ENCODE assay signal across 11 mouse cellular contexts in genomic region chr12:74951124-74952115, GRCm38 (mm10).
DNase-seq lines count a peak whose midpoint lies in the region; ATAC-seq and TF ChIP-seq lines count a peak whose summit lies in the region.
"Had no signal": no experiment of that assay in that cellular context is flagged by ENCODE, and none has a peak within 500 bp of the region (broad histone marks: within the 10 kb centered on the region; RNA-seq: fewer than 3 reads in every experiment).

No protein-coding gene starts in this region.

- H3K4me1 ChIP-seq in embryonic fibroblast, embryonic 13.5 days (ENCODE audit: control insufficient read depth, insufficient read depth, low read length) = no peaks in the 10 kb centered on the region
- H3K4me1 ChIP-seq in hindbrain, embryonic 14.5 days (replicated peaks; ENCODE audit: control insufficient read depth, insufficient read depth, low read length) = no peaks in the 10 kb centered on the region; the same call in 1 of the 2 replicates
- peaks cover 5% of the 10 kb centered on the region; the same call in 1 of the 2 replicates for H3K4me1 ChIP-seq in neural tube, embryonic 14.5 days (ENCODE audit: control insufficient read depth, insufficient read depth, low read length)

- no peaks in the 10 kb centered on the region for H3K27me3 ChIP-seq in hindbrain, embryonic 14.5 days (ENCODE audit: control insufficient read depth, insufficient read depth, low read length)
- H3K27me3 ChIP-seq in neural tube, embryonic 14.5 days (ENCODE audit: control insufficient read depth, insufficient read depth, low read length) = no peaks in the 10 kb centered on the region

- no peak for TF ChIP-seq POLR2A in embryonic fibroblast, embryonic 13.5 days (IDR thresholded peaks at IDR 0.05; ENCODE audit: low read depth, low read length)

- DNase-seq in gastrocnemius, adult 18-20 months (ENCODE audit: low spot score) = peak; percentile 2
- no peak for DNase-seq in gastrocnemius, adult 8-10 months (ENCODE audit: low spot score in 2 of 2)
- peak; percentile 47 for DNase-seq in hindbrain, embryonic 14.5 days (ENCODE audit: low spot score)
- no peak for DNase-seq in layer of hippocampus, adult 18-20 months (ENCODE audit: low spot score in 2 of 2)
- no peak for DNase-seq in kidney, adult 8-10 months
- DNase-seq: cerebellum, adult 11 months; heart, adult 11 months; heart, postnatal 36 days; spleen, adult 18-20 months had no signal

- ATAC-seq in hindbrain, embryonic 14.5 days (ENCODE audit: low FRiP score) = peak; percentile 83
- ATAC-seq in neural tube, embryonic 14.5 days (ENCODE audit: low read depth) = peak; percentile 87

- TF ChIP-seq CTCF in embryonic fibroblast, embryonic 13.5 days (IDR thresholded peaks at IDR 0.05; ENCODE audit: borderline replicate concordance, insufficient read depth, low read length) = no peak

- no peak overlapping the region for H3K4me3 ChIP-seq in embryonic fibroblast, embryonic 13.5 days (ENCODE audit: insufficient read depth, low read length)
- H3K4me3 ChIP-seq in hindbrain, embryonic 14.5 days (replicated peaks; ENCODE audit: low read length) = no peak overlapping the region
- no peak overlapping the region for H3K4me3 ChIP-seq in neural tube, embryonic 14.5 days (ENCODE audit: low read depth, low read length)

- H3K4me2 ChIP-seq in hindbrain, embryonic 14.5 days (replicated peaks) = no peak overlapping the region
- no peak overlapping the region for H3K4me2 ChIP-seq in neural tube, embryonic 14.5 days (ENCODE audit: low read depth, low read length)

- H3K36me3 ChIP-seq in hindbrain, embryonic 14.5 days (replicated peaks; ENCODE audit: control insufficient read depth, insufficient read depth) = no peaks in the 10 kb centered on the region
- H3K36me3 ChIP-seq in neural tube, embryonic 14.5 days (ENCODE audit: control insufficient read depth, insufficient read depth, low read length) = no peaks in the 10 kb centered on the region

- H3K27ac ChIP-seq in embryonic fibroblast, embryonic 13.5 days (ENCODE audit: insufficient read depth, low read length) = peak overlapping the region; percentile 47; the same call in 1 of the 2 replicates
- peak overlapping the region; percentile 20; the same call in 1 of the 2 replicates for H3K27ac ChIP-seq in hindbrain, embryonic 14.5 days
- H3K27ac ChIP-seq in neural tube, embryonic 14.5 days (ENCODE audit: low read depth, low read length) = no peak overlapping the region; the same call in 1 of the 2 replicates

- no peaks in the 10 kb centered on the region for H3K9me3 ChIP-seq in hindbrain, embryonic 14.5 days (ENCODE audit: control insufficient read depth, low read length)
- no peaks in the 10 kb centered on the region for H3K9me3 ChIP-seq in neural tube, embryonic 14.5 days (ENCODE audit: control insufficient read depth, low read length)

- H3K9ac ChIP-seq in hindbrain, embryonic 14.5 days = no peak overlapping the region
- H3K9ac ChIP-seq in neural tube, embryonic 14.5 days (replicated peaks; ENCODE audit: low read depth, low read length) = no peak overlapping the region

- WGBS in hindbrain, embryonic 14.5 days = 41% methylated on average over 9 of the region's 9 CpGs
- 34% methylated on average over 9 of the region's 9 CpGs for WGBS in neural tube, embryonic 14.5 days

Comparison
In these comparisons a context has a peak if more than half of its experiments do, and no peak if none do; other contexts are left out.
1. DNase-seq: peak in gastrocnemius, adult 18-20 months (single experiment) and hindbrain, embryonic 14.5 days (single experiment); none in gastrocnemius, adult 8-10 months (0 of 2), layer of hippocampus, adult 18-20 months (0 of 2) and kidney, adult 8-10 months (0 of 2).